Mouse (Mus musculus) hindbrain, embryonic 16.5 days (tissue): ENCODE results near the gene Limch1. TPM values are rescaled to one million over a fixed set of nuclear protein-coding genes. Genes with fewer than 3 reads are reported as not detected.
A peak's percentile ranks its signal among the peaks of the same experiment; 100 is the strongest.

ENCODE experiments used
- ATAC-seq: fragments of 200-750 bp; cut with Nextera tagmentation; 2 replicates; pipeline ENCODE4 v1.8.0; 2017; ENCODE audit warnings: moderate TSS enrichment, moderate library complexity
- H3K27ac ChIP-seq: fragments of 300-500 bp; sonication (generic); 2 replicates; pipeline ENCODE4 v1.5.1; 2014; ENCODE audit warnings: low read depth, mild to moderate bottlenecking, control low read depth, low read length, moderate library complexity
- H3K27me3 ChIP-seq: fragments of 300-500 bp; sonication (generic); replicated peaks from 2 replicates; pipeline ENCODE4 v1.6.1; 2014; ENCODE audit warnings: low read length; ENCODE audit not compliant: control insufficient read depth, insufficient read depth
- H3K36me3 ChIP-seq: fragments of 300-500 bp; sonication (generic); 2 replicates; pipeline ENCODE4 v1.6.1; 2014; ENCODE audit warnings: mild to moderate bottlenecking, low read length, moderate library complexity, mixed read lengths; ENCODE audit not compliant: control insufficient read depth, insufficient read depth
- H3K4me1 ChIP-seq: fragments of 300-500 bp; sonication (generic); 2 replicates; pipeline ENCODE4 v1.6.1; 2014; ENCODE audit warnings: low read depth, low read length; ENCODE audit not compliant: control insufficient read depth, insufficient read depth
- H3K4me2 ChIP-seq: fragments of 300-500 bp; sonication (generic); 2 replicates; pipeline ENCODE4 v1.6.1; 2014; ENCODE audit warnings: mild to moderate bottlenecking, low read length, control low read depth, moderate library complexity
- H3K4me3 ChIP-seq: fragments of 300-500 bp; sonication (generic); 2 replicates; pipeline ENCODE4 v1.5.1; 2014; ENCODE audit warnings: mild to moderate bottlenecking, low read length, control low read depth, moderate library complexity
- H3K9ac ChIP-seq: fragments of 300-500 bp; sonication (generic); 2 replicates; pipeline ENCODE4 v1.6.1; 2014; ENCODE audit warnings: low read depth, mild to moderate bottlenecking, control low read depth, low read length, moderate library complexity
- H3K9me3 ChIP-seq: fragments of 300-500 bp; sonication (generic); 2 replicates; pipeline ENCODE4 v1.6.1; 2014; ENCODE audit warnings: mild to moderate bottlenecking, low read length, moderate library complexity; ENCODE audit not compliant: control insufficient read depth
- WGBS: fragments of 180-500 bp; shearing (Covaris S2); extraction: QIAGEN DNeasy Blood & Tissue Kit; methylation state at CpG from one replicate; pipeline ENCODE4 v1.1.7; 2014; 5-methylcytosine and 5-hydroxymethylcytosine counted together
- microRNA-seq: library from miRNA; unstranded; fragments of <30 nt; microRNA quantifications from one replicate; pipeline ENCODE4, GENCODE M21; 2017
- polyA plus RNA-seq: library from polyadenylated mRNA; unstranded; fragments of >200 nt; fragmentation: Nextera tagmentation; extraction: Ambion mirVana; gene quantifications from 2 replicates; pipeline ENCODE4 v1.2.1, GENCODE M21; 2015

Gene Limch1
- polyA plus RNA-seq, 1 experiment from 2014 or later, result 48.4 TPM

DNA sequence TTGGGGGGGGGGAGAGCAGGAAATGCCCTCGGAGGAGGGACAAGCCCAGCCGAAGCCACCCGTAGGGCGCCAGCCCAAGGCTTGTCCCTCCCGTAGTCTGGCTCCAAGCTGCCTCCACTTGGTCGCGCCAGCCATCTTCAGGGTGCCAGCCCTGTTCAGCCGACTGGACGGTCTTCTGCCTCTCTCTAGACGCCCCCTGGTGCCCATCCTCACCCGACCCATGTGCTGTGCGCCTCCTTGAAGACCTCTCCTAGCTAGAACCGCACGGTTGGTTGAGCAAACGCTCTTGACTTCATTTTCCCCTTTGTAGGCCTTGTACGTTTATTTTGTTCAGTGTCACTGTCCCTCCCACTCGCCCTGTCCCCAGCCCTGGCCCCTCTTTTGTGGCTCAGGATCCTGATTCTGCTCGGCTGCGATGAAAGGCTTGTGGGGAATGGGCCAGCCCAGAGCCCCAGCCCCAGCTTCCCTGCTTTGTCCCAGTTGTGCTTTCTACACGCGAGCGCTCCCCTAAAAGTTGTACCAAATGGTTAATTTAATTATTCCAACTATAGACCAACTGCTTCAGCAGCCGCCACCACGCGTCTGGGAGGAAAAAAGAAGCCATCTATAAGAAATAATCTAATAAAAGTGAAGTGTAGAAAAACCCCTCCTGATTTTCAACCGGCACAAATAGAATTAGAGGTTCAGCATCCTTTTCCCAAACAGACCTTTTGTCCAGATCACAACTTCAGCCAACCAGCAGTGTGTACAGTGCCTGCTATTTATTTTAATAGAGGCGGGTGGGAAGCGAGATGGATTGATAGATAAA lies 356.4 kb downstream of the Limch1 start:
- Histone ChIP-seq H3K4me3 (no peak overlapping the region), H3K9ac (no peak overlapping the region), H3K9me3 (no peaks in the 10 kb centered on the region), H3K36me3 (no peaks in the 10 kb centered on the region), H3K27me3 (peaks cover 53% of the 10 kb centered on the region), H3K27ac (no peak overlapping the region), H3K4me2 (no peak overlapping the region), H3K4me1 (no peaks in the 10 kb centered on the region)
- ATAC-seq, result peak; percentile 78
- WGBS, result 1% methylated on average over 22 of the region's 28 CpGs

DNA sequence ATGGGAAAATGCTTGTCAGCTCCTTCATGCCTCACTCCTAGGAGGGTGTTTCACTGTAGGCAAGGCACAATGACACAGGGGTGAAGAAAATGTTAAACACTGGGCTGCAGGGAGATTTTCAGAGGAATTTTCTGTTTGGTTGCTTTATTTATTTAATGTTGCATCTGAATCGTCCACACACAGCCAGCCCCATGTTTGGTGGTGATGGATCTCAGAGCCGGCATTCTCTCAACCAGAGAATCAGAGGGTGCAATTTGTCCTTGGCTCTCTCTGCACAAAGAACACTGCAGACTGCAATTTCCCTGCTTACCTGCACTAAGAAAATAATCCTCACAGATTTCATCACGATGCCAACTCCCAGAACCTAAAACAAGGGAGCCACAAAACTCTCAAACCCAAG lies 357.4 kb downstream of the Limch1 start:
- WGBS, result 11% methylated on average over 3 of the region's 3 CpGs
- ATAC-seq, result no peak
- Histone ChIP-seq H3K4me3 (no peak overlapping the region), H3K36me3 (no peaks in the 10 kb centered on the region), H3K27ac (no peak overlapping the region), H3K9ac (no peak overlapping the region), H3K27me3 (peaks cover 46% of the 10 kb centered on the region), H3K4me2 (no peak overlapping the region), H3K9me3 (no peaks in the 10 kb centered on the region), H3K4me1 (no peaks in the 10 kb centered on the region)

DNA sequence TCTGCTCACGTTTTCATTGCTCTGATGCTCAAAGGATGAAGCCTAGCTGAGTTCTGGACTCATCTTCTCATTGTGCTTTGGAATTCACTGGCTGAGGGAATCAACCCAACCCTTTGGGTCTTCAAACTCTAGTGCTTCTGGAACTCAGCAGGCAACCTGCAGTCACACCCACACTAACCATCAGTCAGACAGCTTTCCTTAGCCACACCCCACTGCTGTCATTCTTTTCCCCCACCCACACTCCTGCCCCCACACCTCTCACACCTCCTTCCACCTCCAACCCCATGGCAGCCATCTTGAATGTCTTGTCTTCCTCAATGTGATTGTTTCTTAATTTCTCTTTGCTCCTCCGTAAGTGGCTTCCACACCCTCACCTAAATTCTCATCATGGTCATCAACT lies 360.6 kb downstream of the Limch1 start:
- no peak overlapping the region for H3K4me2 ChIP-seq
- WGBS, result 90% methylated on average over 2 of the region's 2 CpGs
- no peak overlapping the region for H3K27ac ChIP-seq

More for the DNA sequence above, 360.6 kb downstream of the Limch1 start:
- Histone ChIP-seq H3K9ac (no peak overlapping the region), H3K27me3 (peaks cover 34% of the 10 kb centered on the region), H3K9me3 (no peaks in the 10 kb centered on the region), H3K36me3 (no peaks in the 10 kb centered on the region), H3K4me3 (no peak overlapping the region), H3K4me1 (no peaks in the 10 kb centered on the region)
- ATAC-seq, result no peak

Small RNA genes lying within 50 kb of the gene (microRNA-seq; reads per million reads assigned to microRNA genes)
- not detected for gene Gm23841

Other genes starting within 250 kb of the Limch1 start
- gene Apbb2, start 127.0 kb upstream of the Limch1 start, polyA plus RNA-seq, result 97.0 and 114 TPM in 2 replicates
- 1,720 and 1,858 TPM in 2 replicates for gene Uchl1, start 69.7 kb upstream of the Limch1 start, polyA plus RNA-seq